Mouse (Mus musculus): ENCODE data around the gene Vmn2r86. TPM values are rescaled to one million over a fixed set of nuclear protein-coding genes. Genes with fewer than 3 reads are reported as not detected.

The Vmn2r86 gene
- polyA plus RNA-seq (2015; fragmentation: Nextera tagmentation; extraction: Ambion mirVana): not detected in 2 replicates

DNA sequence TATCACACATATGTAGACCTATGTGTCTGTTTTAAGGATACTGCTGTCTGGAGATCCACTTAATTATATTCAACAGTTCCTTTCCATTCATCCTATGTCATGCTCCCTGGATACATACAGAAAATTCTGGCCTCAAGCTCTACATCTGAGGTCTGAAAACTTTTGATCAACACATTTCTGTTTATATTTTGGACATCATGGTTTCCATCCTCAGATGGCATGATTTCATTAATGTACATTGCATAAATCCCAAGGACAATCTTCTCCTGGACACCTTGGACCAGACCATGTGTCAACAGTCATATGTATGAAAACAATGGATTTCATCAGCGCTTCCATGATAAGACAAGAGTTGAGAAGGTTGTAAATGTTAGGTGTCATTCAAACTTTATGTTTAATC is at the start of gene Vmn2r86:
Gene Vmn2r86 (minus strand): TSS at position 101 of the 400 bp plus-strand sequence.

GRCm38 (mm10) chr10:130497296-130497695 is 41.4 kb upstream of the Vmn2r86 start, which contains the start of gene Vmn2r87:
Vmn2r87 (minus strand) TSS chr10:130497396.

DNA sequence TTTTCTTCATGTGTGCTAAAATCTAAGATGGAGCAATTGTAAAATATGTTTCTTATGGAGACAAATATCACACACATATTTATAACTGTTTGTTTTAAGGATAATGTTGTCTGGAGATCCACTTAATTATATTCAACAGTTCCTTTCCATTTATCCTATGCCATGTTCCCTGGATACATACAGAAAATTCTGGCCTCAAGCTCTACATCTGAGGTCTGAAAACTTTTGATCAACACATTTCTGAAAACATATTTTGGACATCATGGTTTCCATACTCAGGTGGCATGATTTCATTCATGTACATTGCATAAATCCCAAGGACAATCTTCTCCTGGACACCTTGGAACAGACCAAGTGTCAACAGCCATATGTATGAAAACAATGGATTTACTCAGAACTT is 26.2 kb downstream of the Vmn2r86 start, which contains the start of gene Vmn2r85:
Gene Vmn2r85 (minus strand): TSS at position 101 of the 400 bp plus-strand sequence.

DNA sequence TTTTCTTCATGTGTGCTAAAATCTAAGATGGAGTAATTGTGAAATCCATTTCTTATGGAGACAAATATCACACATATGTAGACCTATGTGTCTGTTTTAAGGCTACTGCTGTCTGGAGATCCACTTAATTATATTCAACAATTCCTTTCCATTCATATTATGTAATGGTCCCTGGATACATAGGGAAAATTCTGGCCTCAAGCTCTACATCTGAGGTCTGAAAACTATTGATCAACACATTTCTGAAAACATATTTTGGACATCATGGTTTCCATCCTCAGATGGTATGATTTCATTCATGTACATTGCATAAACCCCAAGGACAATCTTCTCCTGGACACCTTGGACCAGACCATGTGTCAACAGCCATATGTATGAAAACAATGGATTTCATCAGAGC is 61.6 kb downstream of the Vmn2r86 start, which contains the start of gene Vmn2r84:
Gene Vmn2r84 (minus strand): TSS at position 101 of the 400 bp plus-strand sequence.

Other genes starting within 250 kb of the Vmn2r86 start
- gene Olfr827, start 241.6 kb downstream of the Vmn2r86 start, polyA plus RNA-seq (2015; fragmentation: Nextera tagmentation; extraction: Ambion mirVana): not detected in 2 replicates
- gene Neurod4, start 175.8 kb downstream of the Vmn2r86 start, polyA plus RNA-seq (2015; fragmentation: Nextera tagmentation; extraction: Ambion mirVana): not detected in 2 replicates
- gene Tespa1, start 133.2 kb downstream of the Vmn2r86 start, polyA plus RNA-seq (2015; fragmentation: Nextera tagmentation; extraction: Ambion mirVana): 7.5 and 10.8 TPM in 2 replicates
- 0.08 and 0.17 TPM in 2 replicates for gene Vmn2r84, start 61.7 kb downstream of the Vmn2r86 start, polyA plus RNA-seq (2015; fragmentation: Nextera tagmentation; extraction: Ambion mirVana)
- gene Vmn2r85, start 26.3 kb downstream of the Vmn2r86 start, polyA plus RNA-seq (2015; fragmentation: Nextera tagmentation; extraction: Ambion mirVana): not detected in 2 replicates
- not detected in 2 replicates for gene Vmn2r87, start 41.3 kb upstream of the Vmn2r86 start, polyA plus RNA-seq (2015; fragmentation: Nextera tagmentation; extraction: Ambion mirVana)

Measured in spleen, postnatal 0 days (tissue).